Mouse (Mus musculus) liver, embryonic 15.5 days (tissue): ENCODE measurements around the gene Atg4c. TPM values are rescaled to one million over a fixed set of nuclear protein-coding genes. Genes with fewer than 3 reads are reported as not detected.

Experiments used
- ATAC-seq: fragments of 200-750 bp; cut with Nextera tagmentation; 2 replicates; pipeline ENCODE4 v1.8.0; 2017; ENCODE audit warnings: moderate number of reproducible peaks, mild to moderate bottlenecking, moderate library complexity; ENCODE audit not compliant: insufficient read depth
- H3K27ac ChIP-seq: fragments of 300-500 bp; sonication (generic); replicated peaks from 2 replicates; pipeline ENCODE4 v1.5.1; 2015; ENCODE audit warnings: mild to moderate bottlenecking, inconsistent platforms
- H3K27me3 ChIP-seq: fragments of 300-500 bp; sonication (generic); 2 replicates; pipeline ENCODE4 v1.6.1; 2015; ENCODE audit warnings: mild to moderate bottlenecking, inconsistent platforms
- H3K36me3 ChIP-seq: fragments of 300-500 bp; sonication (generic); replicated peaks from 2 replicates; pipeline ENCODE4 v1.6.1; 2015; ENCODE audit warnings: moderate library complexity, mild to moderate bottlenecking, inconsistent platforms
- H3K4me1 ChIP-seq: fragments of 300-500 bp; sonication (generic); replicated peaks from 2 replicates; pipeline ENCODE4 v1.6.1; 2015; ENCODE audit warnings: inconsistent platforms
- H3K4me2 ChIP-seq: fragments of 300-500 bp; sonication (generic); 2 replicates; pipeline ENCODE4 v1.6.1; 2015; ENCODE audit warnings: moderate library complexity, mild to moderate bottlenecking, inconsistent platforms
- H3K4me3 ChIP-seq: fragments of 300-500 bp; sonication (generic); replicated peaks from 2 replicates; pipeline ENCODE4 v1.5.1; 2015; ENCODE audit warnings: mild to moderate bottlenecking, inconsistent platforms
- H3K9ac ChIP-seq: fragments of 300-500 bp; sonication (generic); 2 replicates; pipeline ENCODE4 v1.6.1; 2015; ENCODE audit warnings: moderate library complexity, mild to moderate bottlenecking, inconsistent platforms
- H3K9me3 ChIP-seq: fragments of 300-500 bp; sonication (generic); replicated peaks from 2 replicates; pipeline ENCODE4 v1.6.1; 2016; ENCODE audit warnings: inconsistent platforms
- WGBS: fragments of 180-500 bp; shearing (Covaris S2); methylation state at CpG from one replicate; pipeline ENCODE4 v1.1.7; 2015; ENCODE audit warnings: mixed read lengths; ENCODE audit not compliant: insufficient replicate concordance; 5-methylcytosine and 5-hydroxymethylcytosine counted together
- polyA plus RNA-seq: library from polyadenylated mRNA; unstranded; fragments of >200 nt; fragmentation: Nextera tagmentation; extraction: Ambion mirVana; gene quantifications from 2 replicates; pipeline ENCODE4 v1.2.1, GENCODE M21; 2015

Gene Atg4c
- polyA plus RNA-seq = 3.7 and 4.1 TPM in 2 replicates

DNA sequence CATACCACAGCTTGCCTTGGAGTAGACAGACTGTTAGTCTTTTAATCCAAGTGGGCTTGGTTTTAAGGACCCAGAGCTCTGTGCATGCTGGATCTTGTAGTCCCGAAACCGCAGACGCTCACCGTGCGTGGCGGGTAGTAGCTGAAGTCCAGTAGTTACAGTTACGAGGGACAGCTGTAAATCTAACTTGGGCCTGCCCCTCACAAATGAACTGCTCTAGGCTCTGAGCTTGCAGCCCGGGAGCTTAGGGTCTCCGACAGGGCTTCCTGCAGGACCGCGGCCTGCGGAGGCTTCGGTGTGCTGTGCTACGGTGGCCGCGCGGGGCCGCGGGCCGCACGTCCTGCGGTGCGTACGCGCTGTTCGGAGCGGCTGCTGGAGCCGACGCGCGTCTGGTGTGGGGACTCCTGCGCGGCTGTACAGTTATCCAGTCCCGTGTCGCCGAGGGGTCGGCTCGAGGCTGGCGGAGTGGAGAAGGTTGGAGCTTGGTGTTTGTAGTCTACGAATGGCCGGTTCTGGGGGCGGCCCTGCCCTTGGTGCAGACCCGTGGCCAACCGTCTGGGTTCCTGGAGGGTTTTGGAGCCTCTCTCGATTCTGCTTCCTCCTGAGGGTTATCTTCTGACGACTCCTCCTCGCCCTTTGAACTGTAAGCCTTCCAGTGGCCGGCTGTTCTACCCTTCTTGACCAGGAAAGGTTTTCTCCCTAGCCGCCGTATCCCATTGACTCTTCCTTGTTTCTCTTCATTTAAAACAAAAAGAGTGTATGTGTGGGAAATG is at the start of gene Atg4c:
Atg4c (plus strand) TSS at position 125 of the 773 bp plus-strand sequence.
- Histone ChIP-seq H3K27ac (peak within 1 kb of the TSS; percentile 76), H3K27me3 (no peaks in the 10 kb centered on the region), H3K36me3 (no peaks in the 10 kb centered on the region), H3K4me1 (peaks cover 8% of the 10 kb centered on the region; the same call in 1 of the 2 replicates), H3K4me3 (peak within 1 kb of the TSS; percentile 73), H3K4me2 (peak within 1 kb of the TSS; percentile 77), H3K9ac (peak within 1 kb of the TSS; percentile 71), H3K9me3 (no peaks in the 10 kb centered on the region)
- peak; percentile 94 for ATAC-seq
- WGBS = under 1% methylated on average over 50 of the region's 50 CpGs

DNA sequence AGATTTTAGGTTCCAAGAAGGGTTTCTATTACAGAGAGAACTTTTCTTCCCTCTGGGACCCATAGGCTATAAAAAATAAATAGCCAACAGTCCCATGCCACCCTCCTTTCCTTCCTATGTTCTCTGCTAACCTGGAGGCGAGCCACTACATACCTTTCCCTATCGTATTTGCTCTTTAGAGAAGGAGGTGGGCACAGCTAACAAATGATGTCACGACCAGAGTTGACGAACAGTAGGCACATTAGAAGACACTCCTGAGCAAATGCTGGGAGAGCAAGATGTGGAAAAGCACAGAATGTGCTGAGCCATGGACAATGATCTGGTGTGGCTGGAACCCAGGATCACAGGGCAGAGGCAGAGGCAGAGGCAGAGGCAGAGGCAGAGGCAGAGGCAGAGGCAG is 42.3 kb upstream of the Atg4c start:
- Histone ChIP-seq H3K27me3 (no peaks in the 10 kb centered on the region), H3K4me2 (no peak overlapping the region), H3K9ac (no peak overlapping the region), H3K4me1 (no peaks in the 10 kb centered on the region), H3K4me3 (no peak overlapping the region), H3K9me3 (no peaks in the 10 kb centered on the region), H3K27ac (no peak overlapping the region), H3K36me3 (no peaks in the 10 kb centered on the region)
- WGBS = 66% methylated on average over 4 of the region's 4 CpGs
- ATAC-seq = no peak

DNA sequence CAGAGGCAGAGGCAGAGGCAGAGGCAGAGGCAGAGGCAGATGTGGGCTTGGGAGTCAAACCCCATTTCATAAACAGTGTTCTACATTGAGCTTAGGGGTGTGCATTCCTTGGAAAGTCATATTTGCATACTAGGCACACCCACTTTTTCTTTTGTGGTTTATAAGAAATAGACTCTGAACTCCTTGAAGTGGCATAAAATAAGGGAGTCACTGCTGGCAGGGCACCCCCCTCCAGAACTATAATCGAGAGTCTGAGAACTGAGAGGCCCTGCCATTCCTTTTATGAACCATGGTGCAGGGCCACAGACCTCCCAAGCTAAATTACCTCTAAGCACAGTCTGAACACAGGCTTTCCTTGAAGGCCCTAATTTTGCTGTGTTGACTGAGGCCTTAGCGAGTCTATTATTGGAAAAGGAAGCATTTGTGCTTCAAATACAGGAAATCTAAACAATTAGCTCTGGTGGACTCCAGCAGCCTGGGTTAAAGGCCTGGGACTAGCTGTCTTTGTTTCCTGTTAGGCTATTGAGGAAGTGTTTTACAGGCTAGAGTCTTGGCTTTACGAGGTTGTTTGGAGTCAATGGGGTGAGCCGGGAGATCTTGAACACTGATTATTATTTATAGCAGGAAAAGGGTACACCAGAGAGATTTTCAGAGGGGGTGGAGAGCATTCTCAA is 41.7 kb upstream of the Atg4c start:
- no peak overlapping the region for H3K4me3 ChIP-seq
- no peaks in the 10 kb centered on the region for H3K9me3 ChIP-seq
- H3K4me1 ChIP-seq = no peaks in the 10 kb centered on the region
- no peak overlapping the region for H3K4me2 ChIP-seq
- no peak for ATAC-seq
- H3K36me3 ChIP-seq = no peaks in the 10 kb centered on the region
- no peak overlapping the region for H3K27ac ChIP-seq
- H3K27me3 ChIP-seq = no peaks in the 10 kb centered on the region
- no peak overlapping the region for H3K9ac ChIP-seq
- 20% methylated on average over 4 of the region's 4 CpGs for WGBS

DNA sequence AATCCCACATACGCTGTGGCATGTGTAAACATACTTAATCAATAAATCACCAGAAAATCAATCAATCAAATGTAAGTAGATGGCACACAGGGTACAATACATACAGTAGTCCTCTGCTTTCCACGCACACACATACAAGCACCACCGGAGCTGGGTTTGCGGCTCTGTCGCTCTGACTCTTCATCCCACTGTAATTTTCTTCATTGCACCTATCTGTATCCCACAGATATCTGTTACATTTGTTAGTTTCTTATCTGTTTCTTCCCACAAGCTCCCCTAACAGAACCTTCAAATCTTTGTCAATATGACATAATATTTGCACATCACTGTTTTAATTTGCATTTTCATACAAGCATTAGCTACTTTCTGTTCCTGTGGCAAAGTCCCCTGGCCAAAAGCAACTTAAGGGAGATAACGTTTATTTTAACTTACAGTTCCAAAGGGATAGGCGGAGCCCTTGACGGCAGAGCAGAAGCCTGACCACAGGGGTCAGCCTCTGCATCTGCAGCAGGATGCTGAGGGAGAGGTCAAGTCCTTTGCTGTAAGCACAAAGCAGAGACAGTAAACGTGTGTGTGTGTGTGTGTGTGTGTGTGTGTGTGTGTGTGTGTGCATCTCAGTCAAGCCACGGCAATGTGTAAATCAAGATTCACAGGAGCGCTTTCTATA is 37.0 kb upstream of the Atg4c start:
- peaks cover 13% of the 10 kb centered on the region for H3K27me3 ChIP-seq
- 27% methylated on average over 11 of the region's 11 CpGs for WGBS
- no peaks in the 10 kb centered on the region for H3K36me3 ChIP-seq
- H3K9me3 ChIP-seq = no peaks in the 10 kb centered on the region
- H3K4me3 ChIP-seq = no peak overlapping the region
- no peaks in the 10 kb centered on the region for H3K4me1 ChIP-seq
- no peak overlapping the region for H3K4me2 ChIP-seq
- no peak overlapping the region for H3K27ac ChIP-seq
- no peak overlapping the region for H3K9ac ChIP-seq
- no peak for ATAC-seq

DNA sequence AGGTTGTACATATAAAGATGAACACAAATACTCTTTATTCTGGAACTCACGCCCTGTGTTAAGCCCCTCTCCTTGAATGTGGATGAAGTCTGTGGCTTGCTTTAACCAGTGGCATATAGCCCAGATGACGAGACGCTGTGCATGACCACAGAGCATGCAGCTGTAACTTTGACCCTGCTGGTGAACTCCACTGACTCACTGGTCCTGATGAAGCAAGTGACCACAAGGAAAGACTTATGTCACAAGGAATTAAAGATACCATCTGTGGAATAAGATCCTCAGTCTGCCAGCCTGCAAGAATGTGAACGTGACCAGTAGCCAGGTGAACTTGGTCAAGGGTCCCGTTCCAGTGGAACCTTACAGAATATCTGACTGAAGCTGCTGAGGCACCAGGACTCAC is 35.2 kb upstream of the Atg4c start:
- H3K9me3 ChIP-seq = no peaks in the 10 kb centered on the region
- peaks cover 25% of the 10 kb centered on the region for H3K27me3 ChIP-seq
- 49% methylated on average over 5 of the region's 5 CpGs for WGBS
- H3K4me2 ChIP-seq = no peak overlapping the region
- no peaks in the 10 kb centered on the region for H3K36me3 ChIP-seq
- H3K9ac ChIP-seq = no peak overlapping the region
- H3K4me3 ChIP-seq = no peak overlapping the region
- no peak overlapping the region for H3K27ac ChIP-seq
- H3K4me1 ChIP-seq = no peaks in the 10 kb centered on the region
- no peak for ATAC-seq

DNA sequence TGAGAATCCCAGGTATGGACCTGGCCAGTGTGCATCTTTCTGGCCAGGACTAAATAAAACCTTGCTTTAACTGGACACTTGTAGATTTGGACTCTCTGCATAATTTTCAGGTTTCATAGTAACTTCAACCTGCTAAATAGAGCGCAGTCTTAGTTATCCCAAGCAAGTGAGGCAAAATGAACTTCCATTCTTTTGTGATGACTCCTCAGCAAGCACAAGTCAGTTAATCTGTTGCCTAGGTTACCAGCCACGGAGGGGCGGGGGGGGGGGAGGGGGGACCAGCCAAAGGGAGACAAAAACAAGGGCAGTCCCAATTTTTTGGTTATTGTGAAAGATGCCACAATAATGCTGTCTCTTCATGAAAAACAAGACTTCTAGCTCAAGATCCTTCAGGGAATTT is 33.3 kb upstream of the Atg4c start:
- Histone ChIP-seq H3K27me3 (peaks cover 31% of the 10 kb centered on the region), H3K36me3 (no peaks in the 10 kb centered on the region), H3K27ac (no peak overlapping the region), H3K9me3 (no peaks in the 10 kb centered on the region), H3K4me3 (no peak overlapping the region), H3K4me2 (no peak overlapping the region), H3K4me1 (no peaks in the 10 kb centered on the region), H3K9ac (no peak overlapping the region)
- ATAC-seq = no peak
- 20% methylated on average over 3 of the region's 3 CpGs for WGBS

DNA sequence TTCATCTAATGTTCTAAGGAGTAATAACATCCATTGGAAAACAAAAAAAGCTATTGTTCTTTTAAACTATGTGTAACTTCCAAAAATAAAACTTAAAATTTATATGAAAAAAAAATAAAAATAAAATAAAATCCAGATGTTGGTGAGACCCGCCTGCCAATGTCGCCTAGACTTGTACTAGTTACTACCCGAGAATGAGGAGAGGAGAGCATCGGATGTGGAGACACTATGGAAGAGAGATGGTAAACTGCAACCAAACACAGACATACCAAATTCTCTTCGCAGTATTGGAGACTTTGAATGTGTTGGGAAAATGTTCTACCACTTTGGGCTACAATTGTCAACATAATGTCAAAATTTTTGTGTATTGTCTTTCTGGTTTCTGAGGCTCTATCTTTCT is 32.8 kb upstream of the Atg4c start:
- WGBS = 51% methylated on average over 5 of the region's 5 CpGs

DNA sequence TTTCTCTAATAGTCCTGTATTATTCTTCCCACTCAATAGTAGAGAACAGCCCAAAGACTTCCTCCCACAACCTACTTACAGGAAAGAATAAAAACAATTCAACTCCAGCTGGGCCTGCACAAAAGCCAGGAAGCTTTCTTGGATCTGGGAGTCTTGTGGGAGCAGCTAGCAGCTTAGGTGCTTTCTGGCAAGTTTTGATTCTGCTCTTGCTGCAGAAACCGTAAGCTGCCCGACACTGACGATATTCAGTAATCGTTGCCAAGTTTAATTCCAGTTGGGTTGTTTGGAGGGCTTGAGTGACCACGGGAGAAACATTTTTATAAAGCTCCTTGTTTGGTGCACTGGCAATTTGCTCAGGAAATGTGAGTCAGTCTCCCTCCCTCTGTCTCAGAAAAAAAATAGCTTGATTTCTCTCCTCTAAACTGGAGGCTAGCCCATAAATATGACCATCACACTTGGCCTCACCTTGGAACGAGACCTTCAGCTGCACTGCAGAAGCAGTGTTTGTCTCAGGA is 32.2 kb upstream of the Atg4c start:
- H3K4me1 ChIP-seq = no peaks in the 10 kb centered on the region
- H3K4me3 ChIP-seq = no peak overlapping the region
- H3K9ac ChIP-seq = no peak overlapping the region
- no peaks in the 10 kb centered on the region for H3K9me3 ChIP-seq
- ATAC-seq = no peak
- WGBS = 25% methylated on average over 6 of the region's 6 CpGs
- no peaks in the 10 kb centered on the region for H3K36me3 ChIP-seq
- peaks cover 40% of the 10 kb centered on the region for H3K27me3 ChIP-seq
- no peak overlapping the region for H3K4me2 ChIP-seq
- H3K27ac ChIP-seq = no peak overlapping the region

More for the DNA sequence above, 32.8 kb upstream of the Atg4c start:
- ATAC-seq = no peak
- Histone ChIP-seq H3K36me3 (no peaks in the 10 kb centered on the region), H3K4me2 (no peak overlapping the region), H3K27me3 (peaks cover 36% of the 10 kb centered on the region), H3K9ac (no peak overlapping the region), H3K9me3 (no peaks in the 10 kb centered on the region), H3K4me1 (no peaks in the 10 kb centered on the region), H3K27ac (no peak overlapping the region), H3K4me3 (no peak overlapping the region)

DNA sequence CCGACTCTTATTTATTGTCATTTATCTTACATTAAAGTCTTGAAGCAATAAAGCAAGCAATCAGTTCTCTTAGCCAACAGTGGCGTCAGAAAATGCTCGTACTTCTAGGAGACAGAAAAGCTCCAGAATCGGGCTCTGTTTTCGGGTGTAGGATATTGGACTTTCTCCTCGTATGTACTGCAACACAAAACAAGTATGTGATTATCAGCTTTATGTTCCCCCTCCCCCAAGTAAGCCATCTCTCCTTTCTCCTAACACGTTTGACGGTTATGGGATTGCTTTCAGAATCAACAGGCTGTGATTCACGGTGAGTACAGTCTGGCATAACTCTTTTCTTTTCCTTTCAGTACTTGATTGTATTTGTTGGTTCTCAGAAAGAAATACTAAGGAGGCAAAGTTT is 30.7 kb upstream of the Atg4c start:
- Histone ChIP-seq H3K9ac (no peak overlapping the region), H3K27ac (no peak overlapping the region), H3K4me3 (no peak overlapping the region), H3K27me3 (peaks cover 40% of the 10 kb centered on the region), H3K36me3 (no peaks in the 10 kb centered on the region), H3K9me3 (no peaks in the 10 kb centered on the region), H3K4me1 (no peaks in the 10 kb centered on the region), H3K4me2 (no peak overlapping the region)
- no peak for ATAC-seq
- WGBS = 41% methylated on average over 9 of the region's 9 CpGs

DNA sequence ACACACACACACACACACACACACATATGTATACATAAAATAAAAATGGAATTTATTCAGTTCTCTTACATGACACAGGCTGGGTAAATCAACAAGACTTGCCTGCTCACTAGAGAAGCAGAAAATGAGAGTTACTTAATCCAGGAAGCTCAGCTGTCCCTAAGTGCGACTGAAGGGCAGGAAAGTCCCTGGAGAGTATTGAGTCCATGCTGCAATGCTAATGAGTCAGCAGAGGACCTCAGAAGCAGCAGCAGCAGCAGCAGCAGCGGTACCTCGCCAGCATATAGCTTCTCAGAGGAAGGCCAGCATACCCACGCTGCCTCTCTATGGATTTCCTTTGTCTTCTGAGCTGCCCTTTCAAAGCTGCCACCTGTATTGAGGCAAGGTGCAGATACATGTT is 30.2 kb upstream of the Atg4c start:
- H3K9me3 ChIP-seq = no peaks in the 10 kb centered on the region
- 16% methylated on average over 4 of the region's 4 CpGs for WGBS
- H3K4me1 ChIP-seq = no peaks in the 10 kb centered on the region
- no peak overlapping the region for H3K27ac ChIP-seq
- no peak overlapping the region for H3K4me2 ChIP-seq
- ATAC-seq = no peak
- H3K27me3 ChIP-seq = peaks cover 40% of the 10 kb centered on the region
- no peaks in the 10 kb centered on the region for H3K36me3 ChIP-seq
- H3K9ac ChIP-seq = no peak overlapping the region
- no peak overlapping the region for H3K4me3 ChIP-seq

DNA sequence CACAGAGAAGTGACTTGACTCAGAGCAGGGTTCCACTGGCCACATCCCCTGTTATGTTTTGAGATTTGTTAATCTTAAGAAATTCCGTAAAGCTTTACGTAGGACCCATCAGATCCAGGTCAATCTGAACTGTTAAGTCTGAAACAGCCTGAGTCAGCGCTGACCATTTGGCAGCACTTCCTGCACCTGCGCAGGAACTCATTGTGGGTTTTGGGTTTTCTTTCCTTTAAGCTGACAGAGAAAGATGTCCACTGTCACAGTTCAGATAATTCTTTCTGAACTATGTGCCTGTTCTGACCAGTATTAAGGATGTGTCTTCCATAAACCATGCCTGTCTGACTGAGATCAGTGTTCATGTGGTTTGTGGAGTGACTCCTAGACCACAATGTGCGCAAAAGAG is 24.9 kb upstream of the Atg4c start:
- Histone ChIP-seq H3K4me1 (no peaks in the 10 kb centered on the region), H3K27me3 (peaks cover 15% of the 10 kb centered on the region), H3K36me3 (no peaks in the 10 kb centered on the region), H3K9me3 (no peaks in the 10 kb centered on the region), H3K27ac (no peak overlapping the region), H3K4me2 (no peak overlapping the region), H3K9ac (no peak overlapping the region), H3K4me3 (no peak overlapping the region)
- ATAC-seq = no peak
- 57% methylated on average over 5 of the region's 5 CpGs for WGBS
